Mouse (Mus musculus) lung, postnatal 0 days (tissue): Measurements from ENCODE around the gene Rxfp4. TPM values are rescaled to one million over a fixed set of nuclear protein-coding genes. Genes with fewer than 3 reads are reported as not detected.

Experiments used
- ATAC-seq: fragments of 200-750 bp; cut with Nextera tagmentation; 2 replicates; pipeline ENCODE4 v1.8.0; 2017; ENCODE audit warnings: moderate library complexity
- DNase-seq: peaks from one replicate; pipeline ENCODE4 v3.0.0-alpha.2; 2016; ENCODE audit warnings: low spot score
- H3K27ac ChIP-seq: fragments of 300-500 bp; sonication (generic); 2 replicates; pipeline ENCODE4 v1.5.1; 2014; ENCODE audit warnings: antibody characterized with exemption, mild to moderate bottlenecking, low read length, mixed read lengths
- H3K27me3 ChIP-seq: fragments of 300-500 bp; sonication (generic); replicated peaks from 2 replicates; pipeline ENCODE4 v1.6.1; 2014; ENCODE audit warnings: low read length, mixed read lengths; ENCODE audit not compliant: insufficient read depth
- H3K36me3 ChIP-seq: fragments of 300-500 bp; sonication (generic); 2 replicates; pipeline ENCODE4 v1.6.1; 2014; ENCODE audit warnings: low read length, mixed read lengths; ENCODE audit not compliant: insufficient read depth
- H3K4me1 ChIP-seq: fragments of 300-500 bp; sonication (generic); 2 replicates; pipeline ENCODE4 v1.6.1; 2014; ENCODE audit warnings: antibody characterized with exemption, low read depth, low read length, mixed read lengths; ENCODE audit not compliant: insufficient read depth
- H3K4me2 ChIP-seq: fragments of 300-500 bp; sonication (generic); replicated peaks from 2 replicates; pipeline ENCODE4 v1.6.1; 2014; ENCODE audit warnings: low read depth, mild to moderate bottlenecking, low read length, moderate library complexity, mixed read lengths
- H3K4me3 ChIP-seq: fragments of 300-500 bp; sonication (generic); 2 replicates; pipeline ENCODE4 v1.5.1; 2014; ENCODE audit warnings: low read depth, low read length
- H3K9ac ChIP-seq: fragments of 300-500 bp; sonication (generic); replicated peaks from 2 replicates; pipeline ENCODE4 v1.6.1; 2014; ENCODE audit warnings: low read depth, mild to moderate bottlenecking
- H3K9me3 ChIP-seq: fragments of 300-500 bp; sonication (generic); 2 replicates; pipeline ENCODE4 v1.6.1; 2016; ENCODE audit warnings: low read length, mixed read lengths
- CTCF ChIP-seq: IDR thresholded peaks from 2 replicates; pipeline ENCODE4 v1.5.1; 2016; ENCODE audit warnings: antibody characterized with exemption, mild to moderate bottlenecking
- EP300 ChIP-seq: IDR thresholded peaks from 2 replicates; pipeline ENCODE4 v1.6.1; 2016; ENCODE audit warnings: antibody characterized with exemption, mild to moderate bottlenecking, control low read depth
- WGBS: fragments of 180-500 bp; shearing (Covaris S2); extraction: QIAGEN DNeasy Blood & Tissue Kit; methylation state at CpG from one replicate; pipeline ENCODE4 v1.1.7; 2014; 5-methylcytosine and 5-hydroxymethylcytosine counted together
- polyA plus RNA-seq: library from polyadenylated mRNA; unstranded; fragments of >200 nt; fragmentation: Nextera tagmentation; extraction: Ambion mirVana; gene quantifications from 2 replicates; pipeline ENCODE4 v1.2.1, GENCODE M21; 2015

Gene Rxfp4
- polyA plus RNA-seq, 1 experiment from 2014 or later = 0.92 TPM

DNA sequence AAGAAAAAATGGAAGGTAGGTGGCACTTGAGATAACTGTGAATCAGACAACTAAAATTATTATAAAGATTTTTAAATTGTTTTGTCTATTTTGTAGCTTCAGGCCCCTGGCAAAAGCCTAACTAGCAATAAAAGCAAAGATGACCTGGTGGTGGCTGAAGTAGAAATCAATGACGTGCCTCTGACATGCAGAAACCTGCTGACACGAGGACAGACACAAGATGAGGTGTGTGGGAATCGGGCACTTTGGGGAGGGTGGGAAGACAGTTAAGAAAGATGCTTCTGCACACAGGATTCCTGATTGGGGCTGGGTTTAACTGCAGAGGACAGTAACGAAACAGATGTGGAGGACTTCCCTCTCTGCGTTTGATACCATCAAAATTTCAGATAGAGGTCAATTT is 36.1 kb upstream of the Rxfp4 start:
- Histone ChIP-seq H3K9me3 (no peaks in the 10 kb centered on the region), H3K9ac (no peak overlapping the region), H3K4me2 (no peak overlapping the region), H3K4me3 (no peak overlapping the region), H3K27me3 (no peaks in the 10 kb centered on the region), H3K4me1 (peaks cover 7% of the 10 kb centered on the region; the same call in 1 of the 2 replicates), H3K27ac (no peak overlapping the region), H3K36me3 (peaks cover 16% of the 10 kb centered on the region)
- ATAC-seq (no peak), DNase-seq (no peak)
- WGBS = 72% methylated on average over 5 of the region's 5 CpGs
- TF ChIP-seq EP300 (no peak), CTCF (no peak)

DNA sequence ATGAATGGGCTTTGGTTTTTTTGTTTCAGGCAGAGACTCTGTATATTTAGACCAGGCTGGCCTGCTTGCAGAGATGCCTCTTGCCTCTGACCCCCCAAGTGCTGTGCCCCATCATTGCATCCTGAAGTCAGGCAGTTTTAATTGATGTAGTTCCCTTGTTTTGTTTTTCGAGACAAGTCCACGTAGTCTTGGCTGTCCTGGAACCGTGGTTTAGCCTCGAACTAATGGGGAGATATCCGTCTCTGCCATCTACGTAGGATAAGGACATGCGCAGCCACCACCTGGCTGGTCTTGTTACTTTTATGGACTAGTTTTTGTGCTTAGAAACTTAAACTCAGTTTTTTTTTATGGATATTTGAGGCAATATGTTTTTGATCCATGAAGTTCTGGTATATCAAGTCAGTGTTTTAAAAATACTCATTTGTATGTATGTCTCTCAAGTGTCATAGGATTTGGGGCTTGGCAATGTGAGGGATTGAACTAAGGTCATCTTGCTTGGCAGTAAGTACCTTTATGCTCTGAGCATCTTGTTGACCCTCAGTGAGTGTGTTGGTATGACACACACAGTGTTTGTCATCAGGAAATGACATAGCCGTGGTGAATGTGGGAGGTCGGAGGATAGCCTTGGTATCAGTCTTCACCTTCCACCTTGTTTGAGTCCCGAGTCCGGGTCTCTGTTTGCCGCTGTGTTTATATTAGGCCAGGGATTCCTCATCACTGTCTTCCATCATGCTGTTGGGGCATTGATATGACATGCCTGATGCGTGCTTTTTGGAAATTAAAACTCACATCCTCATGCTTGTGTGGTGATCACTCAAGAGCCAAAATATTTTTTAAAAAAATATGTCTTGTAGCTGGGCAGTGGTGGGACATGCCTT is 34.0 kb upstream of the Rxfp4 start:
- peak overlapping the region; percentile 97 for H3K4me3 ChIP-seq
- TF ChIP-seq CTCF = no peak
- no peak for TF ChIP-seq EP300
- peak overlapping the region; percentile 98 for H3K9ac ChIP-seq
- H3K4me1 ChIP-seq = peaks cover 7% of the 10 kb centered on the region; the same call in 1 of the 2 replicates
- H3K27ac ChIP-seq = peak overlapping the region; percentile 99; the same call in 1 of the 2 replicates
- ATAC-seq = no peak
- peak overlapping the region; percentile 71 for H3K4me2 ChIP-seq
- peaks cover 12% of the 10 kb centered on the region for H3K36me3 ChIP-seq
- DNase-seq = peak; percentile 18
- H3K27me3 ChIP-seq = no peaks in the 10 kb centered on the region
- no peaks in the 10 kb centered on the region for H3K9me3 ChIP-seq
- WGBS = 10% methylated on average over 13 of the region's 13 CpGs

DNA sequence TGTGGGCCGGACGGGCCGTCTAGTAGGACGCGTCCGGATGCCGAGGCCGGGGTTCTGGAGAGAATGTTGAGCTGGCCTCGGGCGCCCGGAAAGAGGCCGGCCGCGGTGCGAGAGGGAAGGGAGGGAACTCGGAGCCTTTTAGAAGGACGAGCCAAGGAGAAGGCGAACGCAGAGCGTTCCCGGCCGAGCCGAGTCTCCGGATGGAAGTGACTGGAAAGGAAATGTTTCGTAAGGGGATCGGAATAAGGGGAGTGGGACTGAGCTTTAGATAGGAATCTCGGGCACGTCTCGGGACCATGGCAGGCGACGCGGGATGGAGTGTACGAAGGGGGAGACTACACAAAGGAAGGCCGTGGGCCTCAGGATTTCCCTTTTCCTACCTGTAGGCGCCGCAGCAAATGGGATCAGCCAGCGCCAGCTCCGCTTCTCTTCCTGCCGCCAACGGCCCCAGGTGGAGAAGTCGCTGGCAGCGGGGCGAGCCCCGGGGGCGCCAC is 33.1 kb upstream of the Rxfp4 start:
- H3K9ac ChIP-seq = peak overlapping the region; percentile 98
- TF ChIP-seq EP300 (no peak), CTCF (peak; percentile 57)
- H3K9me3 ChIP-seq = no peaks in the 10 kb centered on the region
- H3K36me3 ChIP-seq = peaks cover 8% of the 10 kb centered on the region
- peak overlapping the region; percentile 97 for H3K4me3 ChIP-seq
- peaks cover 7% of the 10 kb centered on the region; the same call in 1 of the 2 replicates for H3K4me1 ChIP-seq
- H3K27me3 ChIP-seq = no peaks in the 10 kb centered on the region
- ATAC-seq (peak; percentile 56), DNase-seq (peak; percentile 76)
- WGBS = 0% methylated on average over 42 of the region's 45 CpGs
- peak overlapping the region; percentile 71 for H3K4me2 ChIP-seq
- H3K27ac ChIP-seq = peak overlapping the region; percentile 99

DNA sequence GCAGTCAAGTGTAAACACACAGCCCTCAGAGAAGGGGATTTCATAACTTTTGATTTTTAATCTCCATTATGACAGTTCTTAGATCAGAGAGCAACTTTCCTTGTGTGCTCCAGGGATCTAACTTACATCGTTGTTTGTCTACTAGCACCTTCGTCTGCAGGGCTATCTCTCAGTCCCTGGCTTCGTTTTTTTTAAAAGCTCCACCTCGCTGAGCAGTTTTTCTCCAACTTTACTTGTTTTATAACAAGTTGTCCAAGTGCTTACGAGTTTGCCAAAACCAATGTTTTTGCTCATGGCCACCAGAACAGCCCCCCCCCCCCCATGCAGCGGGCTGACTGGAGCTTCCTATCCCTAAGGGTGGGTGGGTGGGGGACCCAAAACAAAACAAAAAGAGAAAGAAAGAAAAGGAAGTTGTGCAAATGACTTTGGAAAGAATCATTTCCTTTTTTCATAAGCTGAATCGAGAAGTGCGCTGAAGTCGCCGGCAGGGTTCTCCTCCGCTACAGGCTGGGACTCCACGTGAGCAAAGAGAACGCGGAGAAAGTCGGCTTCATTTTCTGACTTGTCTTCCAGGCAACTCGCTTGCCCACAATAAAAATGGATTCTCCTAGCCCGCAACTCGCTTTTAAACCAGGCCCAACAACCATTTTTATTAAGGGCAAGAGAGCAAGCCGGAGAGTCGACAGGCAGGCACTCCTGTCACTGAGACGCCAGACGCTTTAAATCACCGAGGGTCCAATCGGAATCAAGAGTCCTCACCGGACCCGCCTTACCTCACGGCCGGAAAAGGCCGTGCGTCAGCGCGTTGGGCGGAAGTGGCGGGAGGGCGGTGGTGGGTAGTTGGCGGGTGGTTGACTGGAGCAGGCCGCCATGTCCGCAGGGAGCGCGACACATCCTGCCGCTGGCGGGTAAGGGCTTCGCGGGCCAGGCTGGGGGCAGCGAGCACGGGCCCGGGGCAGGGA is 32.3 kb upstream of the Rxfp4 start, which contains the start of gene Khdc4:
TSS of gene Khdc4 (plus strand) at position 824 of the 962 bp plus-strand sequence.
- H3K36me3 ChIP-seq = peaks cover under 1% of the 10 kb centered on the region; the same call in 1 of the 2 replicates
- no peaks in the 10 kb centered on the region for H3K27me3 ChIP-seq
- peak within 1 kb of the TSS; percentile 99 for H3K27ac ChIP-seq
- no peaks in the 10 kb centered on the region for H3K9me3 ChIP-seq
- peak within 1 kb of the TSS; percentile 98 for H3K9ac ChIP-seq
- peak within 1 kb of the TSS; percentile 71 for H3K4me2 ChIP-seq
- peak within 1 kb of the TSS; percentile 97 for H3K4me3 ChIP-seq
- TF ChIP-seq CTCF (peak; percentile 36), EP300 (no peak; the same call in 1 of the 2 replicates)
- DNase-seq = peak; percentile 99
- peaks cover 7% of the 10 kb centered on the region; the same call in 1 of the 2 replicates for H3K4me1 ChIP-seq
- under 1% methylated on average over 47 of the region's 47 CpGs for WGBS
- ATAC-seq = peak; percentile 99

DNA sequence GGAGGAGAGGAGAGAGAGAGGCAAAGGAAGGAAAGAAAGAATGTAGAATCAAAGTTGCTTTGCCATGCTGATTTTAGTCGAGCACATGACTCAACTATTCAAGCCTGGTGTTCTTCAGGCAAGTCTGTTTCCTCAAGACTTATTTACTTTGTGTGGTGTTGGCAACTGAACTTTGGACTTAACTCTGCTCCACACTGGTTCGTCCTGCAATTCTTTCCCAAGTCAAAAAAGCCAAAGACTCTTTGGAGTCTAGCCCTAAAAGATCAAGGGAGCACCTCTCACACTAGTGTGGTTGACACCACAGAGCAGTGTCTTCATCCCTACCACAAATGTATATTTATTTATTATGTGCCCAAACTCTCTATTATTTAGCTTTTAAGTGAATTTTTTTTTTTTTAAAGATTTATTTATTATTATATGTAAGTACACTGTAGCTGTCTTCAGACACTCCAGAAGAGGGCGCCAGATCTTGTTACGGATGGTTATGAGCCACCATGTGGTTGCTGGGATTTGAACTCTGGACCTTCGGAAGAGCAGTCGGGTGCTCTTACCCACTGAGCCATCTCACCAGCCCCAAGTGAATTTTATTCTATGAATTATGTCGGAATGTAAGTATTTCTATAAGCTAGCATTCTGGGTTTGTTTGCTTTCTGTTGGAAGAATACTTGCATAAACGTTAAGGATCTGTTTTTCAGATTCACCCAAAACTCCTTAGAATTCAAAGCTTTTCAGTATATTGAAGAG is 31.5 kb upstream of the Rxfp4 start:
- peak overlapping the region; percentile 99 for H3K27ac ChIP-seq
- WGBS = 47% methylated on average over 7 of the region's 8 CpGs
- no peaks in the 10 kb centered on the region for H3K27me3 ChIP-seq
- TF ChIP-seq EP300 (no peak), CTCF (peak; percentile 32; the same call in 1 of the 2 replicates)
- peak overlapping the region; percentile 97 for H3K4me3 ChIP-seq
- ATAC-seq (no peak), DNase-seq (peak; percentile 30)
- H3K9ac ChIP-seq = peak overlapping the region; percentile 41
- H3K4me2 ChIP-seq = peak overlapping the region; percentile 54
- no peaks in the 10 kb centered on the region for H3K36me3 ChIP-seq
- H3K4me1 ChIP-seq = peaks cover 7% of the 10 kb centered on the region; the same call in 1 of the 2 replicates
- H3K9me3 ChIP-seq = no peaks in the 10 kb centered on the region
